Mouse (Mus musculus) neural tube, embryonic 15.5 days (tissue): ENCODE results near the gene Plcb3. TPM values are rescaled to one million over a fixed set of nuclear protein-coding genes. Genes with fewer than 3 reads are reported as not detected.

Experiments used
- ATAC-seq: fragments of 200-750 bp; cut with Nextera tagmentation; 2 replicates; pipeline ENCODE4 v1.8.0; 2017; ENCODE audit warnings: mild to moderate bottlenecking, moderate TSS enrichment, moderate library complexity; ENCODE audit not compliant: low FRiP score
- H3K27ac ChIP-seq: fragments of 300-500 bp; sonication (generic); replicated peaks from 2 replicates; pipeline ENCODE4 v1.5.1; 2015; ENCODE audit warnings: mild to moderate bottlenecking, inconsistent platforms
- H3K27me3 ChIP-seq: fragments of 300-500 bp; sonication (generic); replicated peaks from 2 replicates; pipeline ENCODE4 v1.6.1; 2015; ENCODE audit warnings: inconsistent platforms
- H3K36me3 ChIP-seq: fragments of 300-500 bp; sonication (generic); 2 replicates; pipeline ENCODE4 v1.6.1; 2015; ENCODE audit warnings: inconsistent platforms
- H3K4me1 ChIP-seq: fragments of 300-500 bp; sonication (generic); 2 replicates; pipeline ENCODE4 v1.6.1; 2015; ENCODE audit warnings: inconsistent platforms
- H3K4me2 ChIP-seq: fragments of 300-500 bp; sonication (generic); 2 replicates; pipeline ENCODE4 v1.6.1; 2015; ENCODE audit warnings: inconsistent platforms, mild to moderate bottlenecking, moderate library complexity
- H3K4me3 ChIP-seq: fragments of 300-500 bp; sonication (generic); replicated peaks from 2 replicates; pipeline ENCODE4 v1.5.1; 2015; ENCODE audit warnings: mild to moderate bottlenecking, inconsistent platforms
- H3K9ac ChIP-seq: fragments of 300-500 bp; sonication (generic); replicated peaks from 2 replicates; pipeline ENCODE4 v1.6.1; 2015; ENCODE audit warnings: mild to moderate bottlenecking, inconsistent platforms
- H3K9me3 ChIP-seq: fragments of 300-500 bp; sonication (generic); replicated peaks from 2 replicates; pipeline ENCODE4 v1.6.1; 2016; ENCODE audit warnings: inconsistent platforms
- WGBS: fragments of 180-500 bp; shearing (Covaris S2); methylation state at CpG from one replicate; pipeline ENCODE4 v1.1.7; 2015; ENCODE audit warnings: mixed read lengths; 5-methylcytosine and 5-hydroxymethylcytosine counted together
- polyA plus RNA-seq: library from polyadenylated mRNA; unstranded; fragments of >200 nt; fragmentation: Nextera tagmentation; extraction: Ambion mirVana; gene quantifications from 2 replicates; pipeline ENCODE4 v1.2.1, GENCODE M21; 2015

Plcb3 gene
- polyA plus RNA-seq, 1 experiment from 2014 or later, result 14.1 TPM

DNA sequence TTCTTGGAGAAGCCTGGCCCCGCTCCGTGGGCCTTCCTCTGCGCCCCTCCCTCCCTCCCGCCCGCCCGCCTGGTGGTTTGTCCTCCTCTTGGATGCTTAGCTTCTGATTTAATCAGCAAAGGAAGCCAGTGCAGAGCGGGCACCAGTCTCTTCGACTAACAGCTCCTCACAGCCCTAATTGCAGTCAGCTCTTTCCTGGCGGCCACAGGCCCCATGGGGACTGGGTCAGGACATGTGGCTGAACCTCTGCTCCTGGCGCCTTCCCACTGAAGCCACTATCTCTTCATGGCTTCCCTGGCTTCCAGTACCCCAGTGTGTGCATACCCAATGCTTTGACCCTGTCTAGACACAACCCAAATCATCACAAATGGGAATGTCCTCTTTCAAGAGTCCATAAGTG lies 19.8 kb downstream of the Plcb3 start:
- no peak overlapping the region for H3K9ac ChIP-seq

DNA sequence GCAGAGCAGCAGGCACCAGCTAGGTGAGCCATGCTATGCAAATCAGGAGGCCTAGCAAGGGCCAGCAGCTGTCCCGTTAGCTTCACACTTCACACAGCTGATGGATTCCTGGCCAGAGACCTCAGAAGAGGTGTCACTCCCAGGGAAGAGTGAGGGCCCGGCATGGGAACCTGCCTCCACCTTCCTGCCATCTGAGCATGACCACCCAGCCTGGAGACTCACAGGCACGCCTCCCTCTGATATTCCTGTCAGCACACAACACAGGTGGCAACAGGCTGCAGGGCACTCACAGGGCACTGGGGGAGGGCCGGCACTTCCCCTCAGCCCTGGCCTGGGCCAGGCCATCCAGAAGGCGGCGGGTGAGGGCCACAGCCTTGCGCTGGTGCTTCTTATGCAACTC lies 20.8 kb downstream of the Plcb3 start:
- 91% methylated on average over 7 of the region's 7 CpGs for WGBS
- H3K9me3 ChIP-seq, result no peaks in the 10 kb centered on the region
- no peak for ATAC-seq
- no peak overlapping the region for H3K9ac ChIP-seq
- H3K36me3 ChIP-seq, result peaks cover 16% of the 10 kb centered on the region; the same call in 1 of the 2 replicates
- no peak overlapping the region for H3K27ac ChIP-seq
- no peak overlapping the region for H3K4me2 ChIP-seq
- H3K4me1 ChIP-seq, result peaks cover 18% of the 10 kb centered on the region
- H3K27me3 ChIP-seq, result no peaks in the 10 kb centered on the region
- no peak overlapping the region for H3K4me3 ChIP-seq

More for the DNA sequence above, 19.8 kb downstream of the Plcb3 start:
- Histone ChIP-seq H3K9me3 (no peaks in the 10 kb centered on the region), H3K36me3 (peaks cover 16% of the 10 kb centered on the region; the same call in 1 of the 2 replicates), H3K4me2 (no peak overlapping the region), H3K27me3 (no peaks in the 10 kb centered on the region), H3K4me1 (peaks cover 18% of the 10 kb centered on the region), H3K27ac (no peak overlapping the region), H3K4me3 (no peak overlapping the region)
- 86% methylated on average over 10 of the region's 10 CpGs for WGBS
- no peak for ATAC-seq

DNA sequence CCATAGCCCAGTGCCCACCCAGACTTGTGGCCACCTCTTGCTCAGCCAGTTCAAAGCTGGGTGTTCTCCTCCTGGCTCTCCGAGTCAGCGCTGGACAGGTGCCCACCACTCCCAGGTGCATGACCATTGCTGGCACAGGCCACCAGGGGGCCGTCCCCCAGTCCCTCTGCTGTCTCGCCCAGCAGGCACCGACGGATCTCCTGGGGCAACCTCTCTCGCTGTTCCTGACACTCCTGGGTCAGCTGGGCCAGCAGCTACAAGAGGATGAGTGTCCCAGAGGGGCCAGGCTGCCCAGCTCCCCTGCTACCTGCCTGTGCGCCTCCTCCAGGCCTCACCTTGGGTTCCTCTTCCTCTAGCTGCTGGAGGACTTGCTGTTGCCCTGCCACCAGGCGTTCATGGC lies 22.2 kb downstream of the Plcb3 start:
- Histone ChIP-seq H3K4me1 (peaks cover 32% of the 10 kb centered on the region), H3K27me3 (no peaks in the 10 kb centered on the region), H3K4me2 (no peak overlapping the region), H3K9ac (no peak overlapping the region), H3K36me3 (peaks cover 13% of the 10 kb centered on the region; the same call in 1 of the 2 replicates), H3K27ac (no peak overlapping the region), H3K9me3 (no peaks in the 10 kb centered on the region), H3K4me3 (no peak overlapping the region)
- no peak for ATAC-seq
- WGBS, result 58% methylated on average over 9 of the region's 9 CpGs

DNA sequence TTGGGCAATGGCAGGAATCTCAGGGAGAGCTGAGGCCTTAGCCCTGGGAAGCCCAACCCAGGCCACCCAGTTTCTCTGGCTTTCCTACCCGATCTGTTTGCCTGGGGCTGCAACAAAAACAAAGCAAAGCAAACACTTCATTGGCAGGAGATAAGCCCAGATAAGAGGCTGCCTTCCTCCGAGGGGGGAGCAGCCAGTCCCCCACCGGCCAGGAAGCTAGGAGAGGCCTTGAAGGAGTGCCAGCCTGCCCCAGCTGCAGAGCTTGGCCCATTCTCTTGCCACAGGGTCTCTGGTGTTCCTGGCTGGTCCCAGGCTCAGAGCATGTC lies 23.6 kb downstream of the Plcb3 start:
- Histone ChIP-seq H3K27me3 (no peaks in the 10 kb centered on the region), H3K4me3 (peak overlapping the region; percentile 56), H3K27ac (peak overlapping the region; percentile 90), H3K36me3 (peaks cover 11% of the 10 kb centered on the region; the same call in 1 of the 2 replicates), H3K4me2 (peak overlapping the region; percentile 99), H3K9ac (peak overlapping the region; percentile 58), H3K9me3 (no peaks in the 10 kb centered on the region), H3K4me1 (peaks cover 33% of the 10 kb centered on the region)
- 42% methylated on average over 3 of the region's 3 CpGs for WGBS
- no peak for ATAC-seq

DNA sequence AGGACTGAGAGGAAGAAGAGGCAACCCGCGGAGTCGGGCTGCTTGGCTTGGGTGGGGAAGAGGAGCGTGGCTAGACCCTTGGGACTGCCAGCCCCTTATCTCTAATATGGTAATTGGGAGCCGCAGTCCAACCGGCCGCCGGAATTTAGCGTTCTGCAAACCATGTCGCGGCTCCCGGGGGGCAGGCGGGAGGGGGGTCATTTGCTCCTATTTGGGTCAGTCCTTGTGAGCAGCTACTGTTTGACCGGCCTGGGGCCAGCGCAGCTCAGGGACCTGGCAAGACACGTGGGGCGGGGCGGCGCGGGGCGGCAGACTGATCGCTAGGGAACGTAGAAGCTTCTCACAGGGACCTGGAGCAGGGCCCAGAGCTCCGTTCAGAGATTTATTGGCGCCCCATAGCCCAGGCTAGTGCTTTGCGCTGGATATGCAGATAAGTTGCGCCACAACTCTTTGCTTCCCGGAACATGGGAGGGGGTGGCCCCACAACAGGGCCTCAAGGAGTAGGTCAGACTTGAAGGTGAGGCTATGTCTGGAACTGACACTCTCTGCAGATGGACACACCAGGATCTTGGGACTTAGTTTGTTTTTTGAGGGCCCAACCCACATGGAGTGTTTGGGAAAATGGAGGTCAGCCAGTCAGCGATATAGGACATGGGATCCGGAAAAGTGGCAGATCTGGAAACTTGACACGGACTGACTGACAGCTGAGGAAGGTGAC lies 24.1 kb downstream of the Plcb3 start:
- Histone ChIP-seq H3K9me3 (no peaks in the 10 kb centered on the region), H3K9ac (peak overlapping the region; percentile 58), H3K4me3 (peak overlapping the region; percentile 56), H3K36me3 (peaks cover 11% of the 10 kb centered on the region; the same call in 1 of the 2 replicates), H3K27ac (peak overlapping the region; percentile 90), H3K4me1 (peaks cover 33% of the 10 kb centered on the region), H3K27me3 (no peaks in the 10 kb centered on the region), H3K4me2 (peak overlapping the region; percentile 99)
- peak; percentile 33 for ATAC-seq
- 4% methylated on average over 31 of the region's 31 CpGs for WGBS

DNA sequence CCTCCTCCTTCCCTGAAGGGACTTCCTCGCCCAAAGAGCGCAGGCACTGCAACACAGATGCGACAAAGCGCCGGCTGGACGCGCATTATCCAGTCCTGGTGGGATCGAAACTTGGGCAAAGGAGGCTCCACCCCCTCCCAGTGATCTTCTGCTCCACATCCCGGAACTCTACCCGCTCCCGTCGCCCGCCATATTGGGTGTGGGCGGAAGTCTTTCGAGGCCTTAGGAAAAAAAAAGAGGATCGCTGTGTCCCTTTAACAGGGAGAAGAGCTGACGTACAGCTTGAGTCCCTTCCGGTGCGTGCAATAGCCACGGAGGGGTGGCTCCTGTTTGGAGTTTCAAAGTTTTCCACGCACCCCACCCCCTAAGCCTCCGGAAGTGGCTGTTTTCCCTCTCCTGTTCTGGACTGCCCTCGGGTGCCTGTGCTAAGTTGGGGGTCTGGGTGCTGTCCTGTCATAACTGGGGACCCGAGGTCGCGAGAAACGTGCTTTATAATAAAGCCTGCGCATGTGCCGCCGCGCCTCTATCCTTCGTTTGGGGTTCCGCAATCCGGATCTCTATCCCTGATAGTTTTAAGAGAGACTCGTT lies 24.8 kb downstream of the Plcb3 start:
- under 1% methylated on average over 35 of the region's 35 CpGs for WGBS
- H3K36me3 ChIP-seq, result peaks cover 15% of the 10 kb centered on the region; the same call in 1 of the 2 replicates
- H3K27ac ChIP-seq, result peak overlapping the region; percentile 90
- H3K4me2 ChIP-seq, result peak overlapping the region; percentile 99
- no peaks in the 10 kb centered on the region for H3K9me3 ChIP-seq
- H3K9ac ChIP-seq, result peak overlapping the region; percentile 58
- no peaks in the 10 kb centered on the region for H3K27me3 ChIP-seq
- peak overlapping the region; percentile 56 for H3K4me3 ChIP-seq
- H3K4me1 ChIP-seq, result peaks cover 33% of the 10 kb centered on the region
- peak; percentile 88 for ATAC-seq

DNA sequence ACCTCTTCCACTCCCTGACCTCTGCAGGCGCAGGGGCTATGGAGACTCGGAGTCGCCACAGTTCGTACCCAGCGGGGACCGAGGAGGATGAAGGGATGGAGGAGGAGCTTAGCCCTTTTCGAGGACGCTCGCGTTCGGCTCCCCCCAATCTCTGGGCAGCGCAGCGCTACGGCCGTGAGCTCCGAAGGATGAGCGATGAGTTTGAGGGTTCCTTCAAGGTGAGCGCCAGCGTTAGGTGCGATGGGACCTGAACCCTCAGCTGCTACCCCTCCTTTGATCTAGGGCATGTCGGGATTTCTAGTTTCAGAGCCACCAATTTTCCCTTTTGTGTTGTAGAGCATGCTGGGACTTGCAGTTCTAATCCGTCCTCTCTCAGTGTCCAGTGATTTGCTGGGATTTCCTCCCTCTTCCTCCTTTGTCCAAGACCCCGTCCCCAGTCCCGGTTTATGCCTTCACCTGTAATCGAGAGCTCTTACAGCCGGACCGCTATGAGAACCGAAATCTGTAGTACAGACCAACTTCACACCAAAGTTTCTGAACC lies 25.6 kb downstream of the Plcb3 start:
- peaks cover 18% of the 10 kb centered on the region; the same call in 1 of the 2 replicates for H3K36me3 ChIP-seq
- under 1% methylated on average over 28 of the region's 28 CpGs for WGBS
- H3K4me2 ChIP-seq, result peak overlapping the region; percentile 99
- H3K9me3 ChIP-seq, result no peaks in the 10 kb centered on the region
- peak; percentile 70 for ATAC-seq
- no peaks in the 10 kb centered on the region for H3K27me3 ChIP-seq
- peak overlapping the region; percentile 90 for H3K27ac ChIP-seq
- peak overlapping the region; percentile 58 for H3K9ac ChIP-seq
- H3K4me3 ChIP-seq, result peak overlapping the region; percentile 56
- peaks cover 33% of the 10 kb centered on the region for H3K4me1 ChIP-seq

DNA sequence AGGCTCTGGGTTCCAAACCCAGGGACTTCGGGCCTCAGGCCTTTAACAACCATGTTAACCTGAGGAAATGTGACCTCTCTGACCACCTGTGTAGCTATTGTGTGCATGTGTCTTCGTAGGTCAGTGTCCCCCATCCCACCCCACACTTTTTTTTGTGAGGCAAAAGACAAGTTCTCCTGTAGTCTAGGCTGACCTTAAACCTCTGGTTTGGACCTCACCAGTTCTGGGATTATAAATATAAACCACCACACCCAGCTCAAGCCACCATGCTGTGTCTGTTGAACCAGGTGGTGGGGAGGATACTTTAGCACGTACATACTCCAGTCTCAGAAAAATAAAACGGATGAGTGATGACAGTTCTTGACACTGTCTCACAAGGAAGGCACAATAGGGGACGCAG lies 26.3 kb downstream of the Plcb3 start:
- Histone ChIP-seq H3K4me3 (peak overlapping the region; percentile 56), H3K36me3 (peaks cover 14% of the 10 kb centered on the region; the same call in 1 of the 2 replicates), H3K9me3 (no peaks in the 10 kb centered on the region), H3K9ac (peak overlapping the region; percentile 58), H3K4me2 (peak overlapping the region; percentile 99), H3K4me1 (peaks cover 33% of the 10 kb centered on the region), H3K27ac (peak overlapping the region; percentile 90), H3K27me3 (no peaks in the 10 kb centered on the region)
- 53% methylated on average over 5 of the region's 5 CpGs for WGBS
- ATAC-seq, result 0 out of 2 replicates have a peak, but pooled peaks have one; percentile 0

DNA sequence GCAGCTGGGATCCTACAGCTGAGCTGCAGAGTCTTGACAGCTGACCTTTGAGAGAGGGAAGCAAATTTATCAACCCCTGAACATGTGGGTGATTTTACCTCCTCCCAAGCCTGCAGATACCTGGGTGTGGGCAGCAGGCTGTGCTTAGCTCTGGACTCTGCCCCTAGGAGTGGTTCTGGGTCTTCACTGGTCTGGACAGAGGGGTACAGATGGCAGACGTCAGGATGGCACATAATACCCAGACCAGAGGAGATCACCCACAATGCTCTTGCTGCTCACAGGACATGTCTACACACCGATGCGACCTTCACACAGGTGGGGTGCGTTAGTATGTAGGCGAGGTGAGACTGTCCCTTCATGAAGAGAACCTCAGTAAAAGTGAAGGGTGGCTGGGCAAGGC lies 26.7 kb downstream of the Plcb3 start:
- 88% methylated on average over 5 of the region's 5 CpGs for WGBS
- Histone ChIP-seq H3K9me3 (no peaks in the 10 kb centered on the region), H3K27me3 (no peaks in the 10 kb centered on the region), H3K36me3 (peaks cover 11% of the 10 kb centered on the region; the same call in 1 of the 2 replicates), H3K4me1 (peaks cover 33% of the 10 kb centered on the region), H3K4me3 (no peak overlapping the region), H3K27ac (no peak overlapping the region), H3K4me2 (peak overlapping the region; percentile 99), H3K9ac (no peak overlapping the region)
- ATAC-seq, result no peak

DNA sequence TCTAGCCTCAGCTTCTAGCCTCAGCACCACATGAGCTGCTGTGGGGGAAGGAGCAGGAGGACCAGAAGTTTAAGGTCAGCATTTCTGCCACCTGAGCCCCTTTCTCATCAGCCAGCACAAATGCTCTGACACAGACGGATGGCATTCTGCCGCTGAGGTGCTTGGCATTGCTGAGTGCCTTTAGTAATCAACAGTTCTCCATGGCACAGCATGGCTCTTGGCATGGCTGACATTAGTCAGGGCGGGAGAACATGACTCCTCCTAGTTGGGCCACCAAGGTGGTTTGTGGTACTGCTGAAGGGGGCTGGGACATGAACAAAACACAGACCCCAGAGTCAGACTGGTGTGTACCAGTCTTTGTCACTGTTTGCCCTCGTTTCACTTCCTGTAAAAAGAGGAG lies 28.1 kb downstream of the Plcb3 start:
- 74% methylated on average over 4 of the region's 4 CpGs for WGBS
- H3K36me3 ChIP-seq, result peaks cover 11% of the 10 kb centered on the region; the same call in 1 of the 2 replicates
- H3K4me1 ChIP-seq, result peaks cover 38% of the 10 kb centered on the region
- H3K4me2 ChIP-seq, result no peak overlapping the region
- H3K9me3 ChIP-seq, result no peaks in the 10 kb centered on the region
- H3K27ac ChIP-seq, result no peak overlapping the region
- no peak for ATAC-seq
- no peak overlapping the region for H3K9ac ChIP-seq
- H3K27me3 ChIP-seq, result no peaks in the 10 kb centered on the region
- H3K4me3 ChIP-seq, result no peak overlapping the region

DNA sequence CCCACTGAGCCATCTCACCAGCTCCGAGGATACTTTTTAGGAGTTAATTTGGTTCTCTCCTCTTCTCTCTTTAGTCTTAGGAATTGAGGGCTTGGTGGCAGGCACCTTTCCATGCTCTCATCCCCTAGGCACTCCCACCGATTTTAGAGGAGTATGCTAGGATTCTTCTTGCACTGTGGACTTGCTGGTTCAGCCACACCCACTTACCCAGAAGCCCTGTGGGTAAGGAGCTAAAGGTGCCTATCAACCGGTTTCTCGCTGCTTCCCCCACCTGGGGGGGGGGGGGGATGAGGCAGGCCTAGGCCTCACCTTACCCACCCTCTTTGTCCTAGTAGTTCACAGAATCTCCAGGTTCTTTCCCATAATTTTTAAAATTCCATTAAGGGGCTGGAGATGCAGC lies 28.5 kb downstream of the Plcb3 start:
- Histone ChIP-seq H3K4me3 (no peak overlapping the region), H3K27ac (no peak overlapping the region), H3K9ac (no peak overlapping the region), H3K9me3 (no peaks in the 10 kb centered on the region), H3K4me1 (peaks cover 38% of the 10 kb centered on the region), H3K36me3 (peaks cover 11% of the 10 kb centered on the region; the same call in 1 of the 2 replicates), H3K4me2 (no peak overlapping the region), H3K27me3 (no peaks in the 10 kb centered on the region)
- WGBS, result 45% methylated on average over 4 of the region's 4 CpGs
- ATAC-seq, result no peak

DNA sequence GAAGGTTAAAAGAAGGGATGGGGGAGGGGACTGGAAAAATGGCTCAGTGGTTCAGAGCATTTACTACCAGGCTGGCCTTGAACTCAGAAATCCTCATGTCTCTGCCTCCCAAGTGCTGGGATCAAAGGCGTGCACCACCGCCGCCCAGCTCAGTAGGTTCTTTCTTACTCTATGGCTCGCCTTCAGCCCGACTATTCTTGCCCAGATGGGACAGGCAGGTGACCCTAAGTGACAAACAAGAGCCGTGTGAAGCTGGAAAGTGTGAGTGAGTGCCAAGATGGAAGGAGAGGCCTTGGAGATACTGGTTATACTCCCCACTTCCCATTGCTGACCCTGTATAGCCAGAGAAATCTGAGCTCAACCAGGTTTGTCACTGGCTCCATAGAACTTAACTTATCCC lies 32.6 kb downstream of the Plcb3 start:
- no peak overlapping the region for H3K9ac ChIP-seq
- H3K27me3 ChIP-seq, result no peaks in the 10 kb centered on the region
- H3K4me2 ChIP-seq, result 0 out of 2 replicates have a peak overlapping the region, but pooled peaks have one; percentile 5
- peaks cover 11% of the 10 kb centered on the region; the same call in 1 of the 2 replicates for H3K36me3 ChIP-seq
- no peak for ATAC-seq
- 91% methylated on average over 6 of the region's 6 CpGs for WGBS
- no peaks in the 10 kb centered on the region for H3K9me3 ChIP-seq
- peaks cover 43% of the 10 kb centered on the region for H3K4me1 ChIP-seq
- no peak overlapping the region for H3K4me3 ChIP-seq
- H3K27ac ChIP-seq, result no peak overlapping the region
